Mouse (Mus musculus) cerebellum, adult 9-10 months (tissue): ENCODE measurements around the gene Gm10401.

Source experiments
- DNase-seq: peaks from one replicate; pipeline ENCODE4 v3.0.0; 2022

The Gm10401 gene

GRCm38 (mm10) chr5:115068671-115069421 is 29.2 kb downstream of the Gm10401 start:
- DNase-seq, result no peak

- no peak for DNase-seq
These were observed 31.9 kb downstream of the Gm10401 start for GRCm38 (mm10) chr5:115066245-115066644.

- DNase-seq, result no peak
These were observed 34.7 kb downstream of the Gm10401 start for GRCm38 (mm10) chr5:115063391-115063790.

GRCm38 (mm10) chr5:115062566-115062965 is 35.5 kb downstream of the Gm10401 start:
- DNase-seq, result no peak

GRCm38 (mm10) chr5:115060977-115061376 is 37.1 kb downstream of the Gm10401 start:
- DNase-seq, result no peak

GRCm38 (mm10) chr5:115060067-115060695 is 37.9 kb downstream of the Gm10401 start:
- no peak for DNase-seq

GRCm38 (mm10) chr5:115058584-115059297 is 39.4 kb downstream of the Gm10401 start:
- DNase-seq, result no peak

- DNase-seq, result no peak
These were observed 40.9 kb downstream of the Gm10401 start for GRCm38 (mm10) chr5:115057153-115057552.

- DNase-seq, result no peak
These were observed 42.7 kb downstream of the Gm10401 start for GRCm38 (mm10) chr5:115055418-115055817.

- no peak for DNase-seq
These were observed 44.2 kb downstream of the Gm10401 start for GRCm38 (mm10) chr5:115053791-115054396.

- no peak for DNase-seq
These were observed 45.5 kb downstream of the Gm10401 start for GRCm38 (mm10) chr5:115052546-115052945.

- DNase-seq, result no peak
These were observed 47.3 kb downstream of the Gm10401 start for GRCm38 (mm10) chr5:115050776-115051175.

- no peak for DNase-seq
These were observed 48.4 kb downstream of the Gm10401 start for GRCm38 (mm10) chr5:115049692-115050091.
